Mouse (Mus musculus) left cerebral cortex, adult 11 months (tissue): ENCODE measurements around the gene Fbxw26.
"Not testable (repeated sequence)": the region's sequence is repeated elsewhere in the genome, so short reads cannot be mapped to it uniquely, and the experiment has no call there.

Experiments
- DNase-seq: peaks from one replicate; pipeline ENCODE4 v3.0.0; 2022; ENCODE audit warnings: low spot score

The Fbxw26 gene

GRCm38 (mm10) chr9:109745989-109746388, at the start of gene Fbxw26:
TSS of gene Fbxw26 (minus strand) at chr9:109746089.
- DNase-seq: not testable (repeated sequence)

GRCm38 (mm10) chr9:109795221-109795620, 49.3 kb upstream of the Fbxw26 start:
- DNase-seq: no peak

GRCm38 (mm10) chr9:109790570-109790969, 44.7 kb upstream of the Fbxw26 start, which contains the start of gene Fbxw27:
TSS of gene Fbxw27 (minus strand) at chr9:109790670.
- DNase-seq: not testable (repeated sequence)

DNA sequence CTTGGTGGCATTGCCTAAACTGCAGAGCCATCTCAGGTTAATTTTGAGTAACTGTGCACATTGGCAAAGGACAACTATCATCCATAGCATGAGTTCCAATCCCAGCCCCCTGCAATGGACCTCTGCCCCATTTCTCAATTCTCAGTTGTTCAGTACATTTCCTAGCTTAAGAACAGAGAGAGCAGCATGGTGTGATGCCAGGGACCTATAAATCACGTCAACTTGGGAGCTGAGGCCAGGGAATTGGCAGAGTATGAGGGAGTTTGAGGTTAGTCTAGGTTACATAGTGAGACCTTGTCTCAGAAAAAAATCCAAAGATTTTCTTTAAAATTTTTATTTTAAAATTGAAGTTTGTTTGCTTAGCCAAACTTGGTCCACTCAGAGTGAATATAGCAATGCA, 21.0 kb upstream of the Fbxw26 start:
- not testable (repeated sequence) for DNase-seq

- not testable (repeated sequence) for DNase-seq
Observed at GRCm38 (mm10) chr9:109702600-109702999, 43.3 kb downstream of the Fbxw26 start, which contains the start of gene Fbxw18. TSS of gene Fbxw18 (minus strand) at chr9:109702700.

GRCm38 (mm10) chr9:109685299-109685698, 60.6 kb downstream of the Fbxw26 start:
- DNase-seq: no peak
